Mouse (Mus musculus) midbrain, embryonic 14.5 days (tissue): ENCODE data around the gene Sap18b. TPM values are rescaled to one million over a fixed set of nuclear protein-coding genes. Genes with fewer than 3 reads are reported as not detected.
"Not testable (repeated sequence)": the region's sequence is repeated elsewhere in the genome, so short reads cannot be mapped to it uniquely, and the experiment has no call there.

ENCODE experiments used
- ATAC-seq: fragments of 200-750 bp; cut with Nextera tagmentation; 2 replicates; pipeline ENCODE4 v1.8.0; 2017; ENCODE audit warnings: moderate number of reproducible peaks, moderate library complexity; ENCODE audit not compliant: low FRiP score, low TSS enrichment
- DNase-seq: peaks from one replicate; pipeline ENCODE4 v3.0.0-alpha.2; 2015
- H3K27ac ChIP-seq: fragments of 300-500 bp; sonication (generic); replicated peaks from 2 replicates; pipeline ENCODE4 v1.5.1; 2014; ENCODE audit warnings: mild to moderate bottlenecking, low read depth, low read length, moderate library complexity
- H3K27me3 ChIP-seq: fragments of 300-500 bp; sonication (generic); 2 replicates; pipeline ENCODE4 v1.6.1; 2014; ENCODE audit warnings: low read length, control low read depth, mixed read lengths; ENCODE audit not compliant: control insufficient read depth, insufficient read depth
- H3K36me3 ChIP-seq: fragments of 300-500 bp; sonication (generic); 2 replicates; pipeline ENCODE4 v1.6.1; 2014; ENCODE audit warnings: low read length, control low read depth; ENCODE audit not compliant: control insufficient read depth, insufficient read depth
- H3K4me1 ChIP-seq: fragments of 300-500 bp; sonication (generic); 2 replicates; pipeline ENCODE4 v1.6.1; 2014; ENCODE audit warnings: mild to moderate bottlenecking, antibody characterized with exemption, low read length, control low read depth; ENCODE audit not compliant: control insufficient read depth, insufficient read depth
- H3K4me2 ChIP-seq: fragments of 300-500 bp; sonication (generic); 2 replicates; pipeline ENCODE4 v1.6.1; 2014; ENCODE audit warnings: mild to moderate bottlenecking, low read length, moderate library complexity
- H3K4me3 ChIP-seq: fragments of 300-500 bp; sonication (generic); replicated peaks from 2 replicates; pipeline ENCODE4 v1.5.1; 2014; ENCODE audit warnings: low read depth, low read length
- H3K9ac ChIP-seq: fragments of 300-500 bp; sonication (generic); replicated peaks from 2 replicates; pipeline ENCODE4 v1.6.1; 2014; ENCODE audit warnings: mild to moderate bottlenecking, low read length, moderate library complexity
- H3K9me3 ChIP-seq: fragments of 300-500 bp; sonication (generic); 2 replicates; pipeline ENCODE4 v1.6.1; 2016; ENCODE audit warnings: low read length, control low read depth, mixed read lengths; ENCODE audit not compliant: control insufficient read depth
- WGBS: fragments of 180-500 bp; shearing (Covaris S2); extraction: QIAGEN DNeasy Blood & Tissue Kit; methylation state at CpG from one replicate; pipeline ENCODE4 v1.1.7; 2014; 5-methylcytosine and 5-hydroxymethylcytosine counted together
- polyA plus RNA-seq: library from polyadenylated mRNA; unstranded; fragments of >200 nt; fragmentation: Nextera tagmentation; extraction: Ambion mirVana; gene quantifications from 2 replicates; pipeline ENCODE4 v1.2.1, GENCODE M21; 2014

Gene Sap18b
- polyA plus RNA-seq, 1 experiment from 2014 or later: 233 TPM

- Histone ChIP-seq H3K9me3 (no peaks in the 10 kb centered on the region), H3K27ac (no peak overlapping the region), H3K27me3 (no peaks in the 10 kb centered on the region), H3K4me2 (no peak overlapping the region), H3K36me3 (peaks cover 39% of the 10 kb centered on the region), H3K4me3 (no peak overlapping the region), H3K9ac (no peak overlapping the region), H3K4me1 (peaks cover 8% of the 10 kb centered on the region)
- WGBS: 82% methylated on average over 24 of the region's 24 CpGs
- ATAC-seq: no peak
- no peak for DNase-seq
Observed at GRCm38 (mm10) chr8:95848061-95848551, 23.0 kb downstream of the Sap18b start.

- H3K4me3 ChIP-seq: no peak overlapping the region
- no peak overlapping the region for H3K27ac ChIP-seq
- no peaks in the 10 kb centered on the region for H3K9me3 ChIP-seq
- DNase-seq (no peak), ATAC-seq (no peak)
- H3K4me1 ChIP-seq: peaks cover 8% of the 10 kb centered on the region
- H3K27me3 ChIP-seq: no peaks in the 10 kb centered on the region
- H3K9ac ChIP-seq: no peak overlapping the region
- no peak overlapping the region for H3K4me2 ChIP-seq
- H3K36me3 ChIP-seq: peaks cover 31% of the 10 kb centered on the region
- WGBS: 90% methylated on average over 19 of the region's 19 CpGs
Observed at GRCm38 (mm10) chr8:95848734-95849464, 23.8 kb downstream of the Sap18b start.

GRCm38 (mm10) chr8:95850326-95850725 lies 25.2 kb downstream of the Sap18b start:
- no peak overlapping the region for H3K4me3 ChIP-seq
- peaks cover 8% of the 10 kb centered on the region for H3K4me1 ChIP-seq
- no peak overlapping the region for H3K4me2 ChIP-seq
- ATAC-seq (no peak), DNase-seq (no peak)
- 89% methylated on average over 2 of the region's 2 CpGs for WGBS
- no peak overlapping the region for H3K27ac ChIP-seq
- H3K9ac ChIP-seq: no peak overlapping the region
- no peaks in the 10 kb centered on the region for H3K27me3 ChIP-seq
- peaks cover 17% of the 10 kb centered on the region for H3K36me3 ChIP-seq
- H3K9me3 ChIP-seq: no peaks in the 10 kb centered on the region

GRCm38 (mm10) chr8:95852290-95852689 lies 27.1 kb downstream of the Sap18b start:
- WGBS: 75% methylated on average over 4 of the region's 4 CpGs
- Histone ChIP-seq H3K27ac (no peak overlapping the region), H3K36me3 (peaks cover 8% of the 10 kb centered on the region), H3K27me3 (no peaks in the 10 kb centered on the region), H3K4me2 (peak overlapping the region; percentile 77), H3K9me3 (no peaks in the 10 kb centered on the region), H3K4me3 (peak overlapping the region; percentile 75; the same call in 1 of the 2 replicates), H3K4me1 (peaks cover 8% of the 10 kb centered on the region), H3K9ac (0 out of 2 replicates have a peak overlapping the region, but pooled peaks have one; percentile 70)
- DNase-seq (no peak), ATAC-seq (no peak)

GRCm38 (mm10) chr8:95853102-95853843 lies 28.1 kb downstream of the Sap18b start, which contains the start of gene Slc38a7:
Gene Slc38a7, minus strand, starts transcription at chr8:95853539.
- Histone ChIP-seq H3K9ac (peak within 1 kb of the TSS; percentile 70), H3K4me1 (peaks cover 8% of the 10 kb centered on the region), H3K4me3 (peak within 1 kb of the TSS; percentile 75), H3K27me3 (no peaks in the 10 kb centered on the region), H3K9me3 (no peaks in the 10 kb centered on the region), H3K27ac (0 out of 2 replicates have a peak within 1 kb of the TSS, but pooled peaks have one; percentile 5), H3K4me2 (peak within 1 kb of the TSS; percentile 77), H3K36me3 (peaks cover 3% of the 10 kb centered on the region)
- DNase-seq (peak; percentile 90), ATAC-seq (peak; percentile 97)
- 16% methylated on average over 22 of the region's 22 CpGs for WGBS

- no peak overlapping the region for H3K4me3 ChIP-seq
- no peaks in the 10 kb centered on the region for H3K9me3 ChIP-seq
- no peaks in the 10 kb centered on the region for H3K36me3 ChIP-seq
- H3K4me1 ChIP-seq: peaks cover 8% of the 10 kb centered on the region
- WGBS: 88% methylated on average over 6 of the region's 6 CpGs
- no peak overlapping the region for H3K9ac ChIP-seq
- ATAC-seq (no peak), DNase-seq (no peak)
- no peak overlapping the region for H3K4me2 ChIP-seq
- H3K27ac ChIP-seq: no peak overlapping the region
- H3K27me3 ChIP-seq: no peaks in the 10 kb centered on the region
Observed at GRCm38 (mm10) chr8:95854174-95854573, 29.0 kb downstream of the Sap18b start.

GRCm38 (mm10) chr8:95863761-95864440 lies 38.8 kb downstream of the Sap18b start:
- not testable (repeated sequence) for H3K4me2 ChIP-seq, H3K4me3 ChIP-seq, H3K27ac ChIP-seq, H3K4me1 ChIP-seq, H3K27me3 ChIP-seq, H3K9me3 ChIP-seq, H3K9ac ChIP-seq, ATAC-seq, DNase-seq
- WGBS: 91% methylated on average over 10 of the region's 11 CpGs
- peaks cover 38% of the 10 kb centered on the region for H3K36me3 ChIP-seq

- WGBS: 98% methylated on average over 17 of the region's 18 CpGs
- H3K36me3 ChIP-seq: peaks cover 47% of the 10 kb centered on the region
- H3K4me1 ChIP-seq: not testable (repeated sequence)
Observed at GRCm38 (mm10) chr8:95864851-95865250, 39.7 kb downstream of the Sap18b start.

More at GRCm38 (mm10) chr8:95864851-95865250, 39.7 kb downstream of the Sap18b start:
- not testable (repeated sequence) for H3K27ac ChIP-seq, H3K4me3 ChIP-seq, DNase-seq, H3K9ac ChIP-seq, ATAC-seq, H3K9me3 ChIP-seq, H3K27me3 ChIP-seq, H3K4me2 ChIP-seq
